Mouse (Mus musculus) thymus, adult 2 months (tissue): Measurements from ENCODE around the gene Pitpnb.

Experiments used
- CTCF ChIP-seq: fragments of 200-500 bp; IDR thresholded peaks from 2 replicates; pipeline ENCODE4 v1.5.1; 2012; ENCODE audit warnings: mild to moderate bottlenecking, control low read depth, low read length, moderate library complexity, borderline replicate concordance; ENCODE audit not compliant: control insufficient read depth, poor library complexity, insufficient read depth; ENCODE audit errors: extremely low read depth
- POLR2A ChIP-seq: fragments of 200-500 bp; IDR thresholded peaks from 2 replicates; pipeline ENCODE4 v1.6.1; 2012; ENCODE audit warnings: mild to moderate bottlenecking, low read length, control low read depth, moderate library complexity; ENCODE audit not compliant: control insufficient read depth, poor library complexity, insufficient read depth; ENCODE audit errors: extremely low read depth

- TF ChIP-seq POLR2A (no peak), CTCF (no peak)
These were observed 31.3 kb downstream of the Pitpnb start for GRCm38 (mm10) chr5:111361846-111362245.
